Mouse (Mus musculus): ENCODE measurements around the gene Unc50. TPM values are rescaled to one million over a fixed set of nuclear protein-coding genes. Genes with fewer than 3 reads are reported as not detected.
A peak's percentile ranks its signal among the peaks of the same experiment; 100 is the strongest.

The Unc50 gene
- total and polyA plus RNA-seq, 2 experiments from 2014 or later = 78.3 to 125 TPM

DNA sequence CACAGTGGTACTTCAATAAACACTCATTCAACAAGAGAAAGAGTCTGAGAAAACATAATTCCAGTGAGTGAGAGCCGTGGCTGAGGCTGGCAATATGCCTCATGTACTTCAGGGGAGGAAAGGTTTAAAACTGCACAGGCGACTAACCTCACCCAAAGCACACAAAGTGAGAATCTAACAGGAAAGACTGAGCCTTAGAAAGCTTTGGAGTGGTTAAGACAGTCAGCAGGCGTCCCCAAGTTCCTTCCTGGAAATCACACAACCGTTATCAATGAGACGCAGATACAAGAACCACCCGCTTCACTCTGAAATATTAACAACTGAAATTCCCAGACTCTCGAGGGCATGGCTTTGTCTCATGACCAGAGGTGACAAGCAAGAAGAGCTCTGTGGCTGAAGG is 48.5 kb downstream of the Unc50 start:
- ATAC-seq = no peak
- TF ChIP-seq CTCF (IDR thresholded peaks at IDR 0.05; ENCODE audit: low read depth) = no peak
- Histone ChIP-seq H3K4me2 (ENCODE audit: low read depth) (no peak overlapping the region), H3K4me1 (ENCODE audit: insufficient read depth) (no peaks in the 10 kb centered on the region), H3K27ac (ENCODE audit: low read depth, low read length) (no peak overlapping the region; the same call in 1 of the 2 replicates), H3K27me3 (ENCODE audit: insufficient read depth, low read length) (no peaks in the 10 kb centered on the region), H3K4me3 (ENCODE audit: low read depth, low read length) (no peak overlapping the region), H3K36me3 (ENCODE audit: insufficient read depth) (no peaks in the 10 kb centered on the region), H3K9ac (peak overlapping the region; percentile 6; the same call in 1 of the 2 replicates), H3K9me3 (ENCODE audit: low read length) (no peaks in the 10 kb centered on the region)
- no peak for DNase-seq
- WGBS = 67% methylated on average over 7 of the region's 7 CpGs

DNA sequence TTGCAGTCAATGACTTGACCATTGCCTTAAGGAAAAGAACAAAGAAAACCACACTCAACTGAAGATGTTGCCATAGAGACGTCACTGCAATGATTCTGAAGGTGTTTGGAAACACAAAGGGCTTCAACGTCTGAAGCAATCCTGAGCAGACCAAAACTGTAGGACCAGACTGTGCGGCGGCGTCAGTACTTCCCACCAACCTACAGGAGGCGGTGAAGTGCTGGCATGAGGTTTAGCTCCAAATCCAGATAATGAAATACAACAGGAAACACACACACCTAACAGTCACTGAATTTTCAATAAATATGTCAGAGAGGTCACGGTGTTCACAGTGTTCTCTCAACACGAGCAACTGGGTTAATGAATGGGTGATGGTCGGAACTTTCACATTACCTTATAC is 49.1 kb downstream of the Unc50 start:
- Histone ChIP-seq H3K36me3 (ENCODE audit: insufficient read depth) (no peaks in the 10 kb centered on the region), H3K27ac (ENCODE audit: low read depth, low read length) (no peak overlapping the region), H3K27me3 (ENCODE audit: insufficient read depth, low read length) (no peaks in the 10 kb centered on the region), H3K9me3 (ENCODE audit: low read length) (no peaks in the 10 kb centered on the region), H3K4me3 (ENCODE audit: low read depth, low read length) (no peak overlapping the region), H3K4me2 (ENCODE audit: low read depth) (no peak overlapping the region), H3K9ac (no peak overlapping the region), H3K4me1 (ENCODE audit: insufficient read depth) (no peaks in the 10 kb centered on the region)
- 70% methylated on average over 9 of the region's 9 CpGs for WGBS
- ATAC-seq (peak; percentile 36; the same call in 1 of the 2 replicates), DNase-seq (peak; percentile 14)
- peak; percentile 55 for TF ChIP-seq CTCF (IDR thresholded peaks at IDR 0.05; ENCODE audit: low read depth)

DNA sequence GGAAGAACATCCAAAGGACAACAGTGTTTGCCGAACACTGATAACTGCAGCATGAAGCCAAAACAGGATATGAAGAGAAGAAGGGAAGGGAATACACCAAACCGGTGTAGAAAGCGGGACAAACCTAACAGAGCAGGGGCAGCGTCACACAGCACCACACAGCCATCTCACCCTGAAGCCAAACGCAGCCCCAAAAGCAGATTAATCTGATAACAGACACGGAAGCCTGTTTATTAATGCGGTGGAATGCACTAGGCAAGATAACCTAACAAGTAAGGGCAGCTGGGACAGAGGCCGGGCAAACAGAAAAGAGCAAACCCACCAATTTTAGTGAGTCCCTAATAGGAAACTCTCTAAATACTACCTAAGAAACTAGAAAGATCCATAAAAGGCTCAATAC is 49.8 kb downstream of the Unc50 start:
- no peak overlapping the region for H3K27ac ChIP-seq (ENCODE audit: low read depth, low read length)
- no peaks in the 10 kb centered on the region for H3K27me3 ChIP-seq (ENCODE audit: insufficient read depth, low read length)
- ATAC-seq (no peak), DNase-seq (no peak)
- H3K4me1 ChIP-seq (ENCODE audit: insufficient read depth) = no peaks in the 10 kb centered on the region
- TF ChIP-seq CTCF (IDR thresholded peaks at IDR 0.05; ENCODE audit: low read depth) = no peak
- H3K4me2 ChIP-seq (ENCODE audit: low read depth) = no peak overlapping the region
- H3K9me3 ChIP-seq (ENCODE audit: low read length) = no peaks in the 10 kb centered on the region
- no peak overlapping the region for H3K4me3 ChIP-seq (ENCODE audit: low read depth, low read length)
- no peaks in the 10 kb centered on the region for H3K36me3 ChIP-seq (ENCODE audit: insufficient read depth)
- H3K9ac ChIP-seq = no peak overlapping the region
- WGBS = 91% methylated on average over 8 of the region's 8 CpGs

DNA sequence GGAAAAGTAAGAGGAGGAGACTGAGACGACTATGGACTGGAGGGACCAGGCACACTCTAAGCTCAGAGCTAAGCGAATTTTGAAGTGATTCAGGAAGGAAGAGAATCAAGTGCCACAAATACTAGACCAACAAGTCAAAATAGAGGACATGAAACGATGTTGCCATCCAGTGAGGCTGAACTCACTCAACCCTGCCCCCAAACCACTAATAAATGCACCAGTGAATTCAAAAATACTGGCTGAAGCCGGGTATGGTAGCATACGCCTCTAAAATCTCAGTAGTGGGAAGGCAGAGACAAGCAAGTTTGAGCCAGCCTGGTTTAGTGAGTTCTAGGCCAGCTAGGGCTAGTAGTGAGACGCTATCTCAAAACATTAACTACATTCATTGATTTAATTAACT is 50.8 kb downstream of the Unc50 start:
- ATAC-seq (no peak), DNase-seq (no peak)
- WGBS = 88% methylated on average over 6 of the region's 6 CpGs
- H3K4me1 ChIP-seq (ENCODE audit: insufficient read depth) = no peaks in the 10 kb centered on the region
- H3K9me3 ChIP-seq (ENCODE audit: low read length) = no peaks in the 10 kb centered on the region
- H3K27me3 ChIP-seq (ENCODE audit: insufficient read depth, low read length) = no peaks in the 10 kb centered on the region
- no peak overlapping the region for H3K4me2 ChIP-seq (ENCODE audit: low read depth)
- no peak for TF ChIP-seq CTCF (IDR thresholded peaks at IDR 0.05; ENCODE audit: low read depth)
- no peaks in the 10 kb centered on the region for H3K36me3 ChIP-seq (ENCODE audit: insufficient read depth)
- no peak overlapping the region for H3K4me3 ChIP-seq (ENCODE audit: low read depth, low read length)
- H3K9ac ChIP-seq = no peak overlapping the region
- H3K27ac ChIP-seq (ENCODE audit: low read depth, low read length) = no peak overlapping the region

DNA sequence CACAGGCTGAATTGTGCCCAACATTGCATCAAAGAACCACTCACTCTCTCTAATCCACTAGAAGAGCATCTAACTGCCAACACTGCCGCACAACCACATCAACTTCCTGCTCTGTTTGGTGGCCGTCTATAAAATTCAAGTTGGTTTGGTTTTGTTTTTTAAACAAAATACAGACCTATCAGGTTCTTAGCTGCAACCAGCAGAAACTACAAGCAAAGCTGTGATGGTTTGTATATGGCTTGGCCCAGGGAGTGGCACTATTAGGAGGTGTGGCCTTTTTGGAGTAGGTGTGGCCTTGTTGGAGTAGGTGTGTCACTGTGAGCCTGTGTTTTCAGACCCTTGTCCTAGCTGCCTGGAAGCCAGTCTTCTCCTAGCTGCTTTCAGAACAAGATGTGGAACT is 51.4 kb downstream of the Unc50 start:
- Histone ChIP-seq H3K4me1 (ENCODE audit: insufficient read depth) (no peaks in the 10 kb centered on the region), H3K27me3 (ENCODE audit: insufficient read depth, low read length) (no peaks in the 10 kb centered on the region), H3K4me2 (ENCODE audit: low read depth) (no peak overlapping the region), H3K36me3 (ENCODE audit: insufficient read depth) (no peaks in the 10 kb centered on the region), H3K4me3 (ENCODE audit: low read depth, low read length) (no peak overlapping the region), H3K9me3 (ENCODE audit: low read length) (no peaks in the 10 kb centered on the region), H3K9ac (no peak overlapping the region), H3K27ac (ENCODE audit: low read depth, low read length) (no peak overlapping the region)
- ATAC-seq = no peak
- 86% methylated on average over 2 of the region's 2 CpGs for WGBS
- no peak for DNase-seq
- no peak for TF ChIP-seq CTCF (IDR thresholded peaks at IDR 0.05; ENCODE audit: low read depth)

DNA sequence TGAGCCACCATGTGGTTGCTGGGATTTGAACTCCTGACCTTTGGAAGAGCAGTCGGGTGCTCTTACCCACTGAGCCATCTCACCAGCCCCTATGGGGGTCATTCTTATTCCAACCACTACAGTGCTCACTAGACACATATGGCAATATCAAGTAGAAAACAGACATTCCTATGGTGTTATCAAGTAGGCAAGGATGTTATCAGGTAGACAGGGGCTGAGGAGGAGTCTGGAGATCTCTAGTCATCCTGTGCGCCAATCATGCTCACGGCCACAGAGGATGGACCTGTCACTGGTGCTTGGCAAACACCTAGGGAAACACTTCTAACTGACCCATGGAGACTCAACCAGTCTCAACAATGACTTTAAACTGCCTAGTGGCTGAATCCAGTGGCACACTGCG is 54.7 kb downstream of the Unc50 start:
- Histone ChIP-seq H3K4me1 (ENCODE audit: insufficient read depth) (no peaks in the 10 kb centered on the region), H3K9ac (no peak overlapping the region), H3K9me3 (ENCODE audit: low read length) (no peaks in the 10 kb centered on the region), H3K27ac (ENCODE audit: low read depth, low read length) (no peak overlapping the region), H3K27me3 (ENCODE audit: insufficient read depth, low read length) (no peaks in the 10 kb centered on the region), H3K4me2 (ENCODE audit: low read depth) (no peak overlapping the region), H3K4me3 (ENCODE audit: low read depth, low read length) (no peak overlapping the region), H3K36me3 (ENCODE audit: insufficient read depth) (0 out of 2 replicates have a peak, but pooled peaks cover 5% of the 10 kb centered on the region)
- TF ChIP-seq CTCF (IDR thresholded peaks at IDR 0.05; ENCODE audit: low read depth) = no peak
- DNase-seq = no peak
- ATAC-seq = no peak
- WGBS = 99% methylated on average over 4 of the region's 4 CpGs

DNA sequence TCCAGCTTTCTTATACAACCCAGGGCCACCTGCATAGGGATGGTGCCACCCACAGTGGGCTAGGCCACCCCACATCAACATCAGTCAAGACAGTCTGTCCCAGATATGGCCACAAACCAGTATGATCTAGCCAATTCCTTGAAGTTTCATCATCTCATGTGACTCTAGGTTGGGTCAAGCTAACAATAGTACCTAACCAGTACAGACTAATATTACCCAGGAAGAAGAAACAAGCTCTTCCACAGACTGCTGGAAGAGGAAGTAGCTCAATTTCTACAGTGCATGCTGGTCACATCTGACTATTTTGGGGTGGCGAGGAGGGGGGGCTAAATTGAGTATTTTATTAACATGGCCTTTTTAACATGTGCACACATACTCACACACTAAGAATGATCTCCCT is 56.5 kb downstream of the Unc50 start:
- Histone ChIP-seq H3K4me2 (ENCODE audit: low read depth) (no peak overlapping the region), H3K4me1 (ENCODE audit: insufficient read depth) (no peaks in the 10 kb centered on the region), H3K4me3 (ENCODE audit: low read depth, low read length) (no peak overlapping the region), H3K27ac (ENCODE audit: low read depth, low read length) (no peak overlapping the region), H3K9me3 (ENCODE audit: low read length) (no peaks in the 10 kb centered on the region), H3K9ac (no peak overlapping the region), H3K27me3 (ENCODE audit: insufficient read depth, low read length) (no peaks in the 10 kb centered on the region), H3K36me3 (ENCODE audit: insufficient read depth) (peaks cover 5% of the 10 kb centered on the region; the same call in 1 of the 2 replicates)
- 85% methylated on average over 1 of the region's 1 CpGs for WGBS
- no peak for ATAC-seq
- TF ChIP-seq CTCF (IDR thresholded peaks at IDR 0.05; ENCODE audit: low read depth) = no peak
- DNase-seq = no peak

DNA sequence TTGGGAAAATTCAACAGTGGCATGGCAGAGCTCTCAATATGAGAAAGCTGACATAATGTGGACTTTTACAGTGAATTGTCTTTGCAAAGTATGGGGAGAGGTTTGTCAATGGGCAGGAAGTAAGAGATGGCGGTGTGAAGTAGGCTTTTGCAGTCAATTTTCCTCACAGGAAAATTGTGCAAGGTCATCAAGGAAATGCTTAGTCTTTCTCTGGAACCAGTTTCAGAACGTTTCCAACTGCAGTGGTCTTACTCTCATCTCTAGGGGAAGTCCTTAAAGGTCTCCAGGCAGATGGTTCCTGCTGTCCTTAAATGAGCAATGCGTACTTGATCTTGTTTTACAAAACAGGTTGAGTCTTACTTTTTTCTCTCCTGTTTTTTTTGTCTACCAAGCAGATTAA is 57.1 kb downstream of the Unc50 start:
- ATAC-seq (no peak), DNase-seq (no peak)
- WGBS = 83% methylated on average over 3 of the region's 3 CpGs
- H3K4me3 ChIP-seq (ENCODE audit: low read depth, low read length) = no peak overlapping the region
- H3K4me1 ChIP-seq (ENCODE audit: insufficient read depth) = no peaks in the 10 kb centered on the region
- TF ChIP-seq CTCF (IDR thresholded peaks at IDR 0.05; ENCODE audit: low read depth) = no peak
- H3K27me3 ChIP-seq (ENCODE audit: insufficient read depth, low read length) = no peaks in the 10 kb centered on the region
- no peak overlapping the region for H3K9ac ChIP-seq
- no peak overlapping the region for H3K4me2 ChIP-seq (ENCODE audit: low read depth)
- H3K9me3 ChIP-seq (ENCODE audit: low read length) = no peaks in the 10 kb centered on the region
- peaks cover 5% of the 10 kb centered on the region; the same call in 1 of the 2 replicates for H3K36me3 ChIP-seq (ENCODE audit: insufficient read depth)
- H3K27ac ChIP-seq (ENCODE audit: low read depth, low read length) = no peak overlapping the region

All from forebrain, postnatal 0 days (tissue).